Mouse (Mus musculus) neutrophil, adult 59 days (primary cell): ENCODE data around the gene Vmn2r85. TPM values are rescaled to one million over a fixed set of nuclear protein-coding genes. Genes with fewer than 3 reads are reported as not detected.

ENCODE experiments used
- total RNA-seq, 2 experiments: library from RNA; stranded (reverse); gene quantifications; 1 replicate in 1 of 2; 2 replicates in 1 of 2; pipeline ENCODE4 v1.2.4; 2023

Vmn2r85 gene
- total RNA-seq, result not detected

GRCm38 (mm10) chr10:130429603-130430002 is at the start of gene Vmn2r85:
Vmn2r85 (minus strand) TSS chr10:130429703.

GRCm38 (mm10) chr10:130455950-130456349 is 26.4 kb upstream of the Vmn2r85 start, which contains the start of gene Vmn2r86:
Vmn2r86 (minus strand) TSS chr10:130456050.

DNA sequence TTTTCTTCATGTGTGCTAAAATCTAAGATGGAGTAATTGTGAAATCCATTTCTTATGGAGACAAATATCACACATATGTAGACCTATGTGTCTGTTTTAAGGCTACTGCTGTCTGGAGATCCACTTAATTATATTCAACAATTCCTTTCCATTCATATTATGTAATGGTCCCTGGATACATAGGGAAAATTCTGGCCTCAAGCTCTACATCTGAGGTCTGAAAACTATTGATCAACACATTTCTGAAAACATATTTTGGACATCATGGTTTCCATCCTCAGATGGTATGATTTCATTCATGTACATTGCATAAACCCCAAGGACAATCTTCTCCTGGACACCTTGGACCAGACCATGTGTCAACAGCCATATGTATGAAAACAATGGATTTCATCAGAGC is 35.3 kb downstream of the Vmn2r85 start, which contains the start of gene Vmn2r84:
Gene Vmn2r84 (minus strand): TSS at position 101 of the 400 bp plus-strand sequence.

Other genes with a start within 250 kb of the Vmn2r85 start
- gene Olfr826, start 245.5 kb downstream of the Vmn2r85 start, total RNA-seq, result not detected
- not detected for gene Olfr827, start 215.3 kb downstream of the Vmn2r85 start, total RNA-seq
- not detected for gene Neurod4, start 149.5 kb downstream of the Vmn2r85 start, total RNA-seq
- 1 to 10 TPM; 2.8 TPM for gene Tespa1, start 106.8 kb downstream of the Vmn2r85 start, total RNA-seq
- gene Vmn2r84, start 35.4 kb downstream of the Vmn2r85 start, total RNA-seq, result not detected
- not detected for gene Vmn2r86, start 26.3 kb upstream of the Vmn2r85 start, total RNA-seq
- gene Vmn2r87, start 67.7 kb upstream of the Vmn2r85 start, total RNA-seq, result not detected